Mouse (Mus musculus) CH12.LX (cell line): Measurements from ENCODE around the gene Lrp4. TPM values are rescaled to one million over a fixed set of nuclear protein-coding genes. Genes with fewer than 3 reads are reported as not detected.

Experiments used
- DNase-seq: peaks from one replicate; pipeline ENCODE4 v3.0.0-alpha.2; 2013; ENCODE audit errors: extremely low read depth
- H3K27ac ChIP-seq: 2 replicates; pipeline ENCODE4 v1.5.1; 2012; ENCODE audit warnings: low read depth, mild to moderate bottlenecking, control low read depth, moderate library complexity; ENCODE audit not compliant: insufficient read depth
- H3K27me3 ChIP-seq: replicated peaks from 2 replicates; pipeline ENCODE3; 2012; ENCODE audit warnings: inconsistent platforms
- H3K36me3 ChIP-seq, 2 experiments: replicated peaks in 1 of 2; 2 replicates each; pipeline versions ENCODE3 to v1.6.1; 2012; ENCODE audit warnings: inconsistent platforms in 1 of 2, low read length in 1 of 2, mild to moderate bottlenecking in 1 of 2, mixed read lengths in 1 of 2, moderate library complexity in 1 of 2; ENCODE audit not compliant: control insufficient read depth in 1 of 2, insufficient read depth in 1 of 2
- H3K4me1 ChIP-seq, 2 experiments: 2 replicates each; pipeline ENCODE4 v1.6.1; 2012; ENCODE audit warnings: inconsistent platforms in 1 of 2, moderate library complexity in 1 of 2; ENCODE audit not compliant: insufficient read depth in 2 of 2, control insufficient read depth in 1 of 2
- H3K4me2 ChIP-seq: 2 replicates; pipeline ENCODE4 v1.6.1; 2012; ENCODE audit warnings: low read depth, mild to moderate bottlenecking, control low read depth; ENCODE audit not compliant: poor library complexity, insufficient read depth, severe bottlenecking
- H3K4me3 ChIP-seq, 3 experiments: fragments of 150-350 bp in 1 of 3; sonication (generic) in 1 of 3; replicated peaks in 1 of 3; 2 replicates each; pipeline versions ENCODE3 to v1.5.1; 2011 to 2012; ENCODE audit warnings: low read depth in 2 of 3, low read length in 2 of 3, mild to moderate bottlenecking in 2 of 3, moderate library complexity in 2 of 3, control low read depth in 1 of 3, improper control_type of control experiment in 1 of 3, inconsistent platforms in 1 of 3, mixed read lengths in 1 of 3; ENCODE audit not compliant: poor library complexity in 1 of 3
- H3K79me2 ChIP-seq: replicated peaks from 2 replicates; pipeline ENCODE4 v1.6.1; 2012; ENCODE audit warnings: mild to moderate bottlenecking, moderate library complexity; ENCODE audit not compliant: control insufficient read depth, poor library complexity, insufficient read depth, severe bottlenecking; ENCODE audit errors: extremely low read depth
- H3K9ac ChIP-seq: 2 replicates; pipeline ENCODE4 v1.6.1; 2012; ENCODE audit warnings: low read depth, mild to moderate bottlenecking, control low read depth, moderate library complexity; ENCODE audit not compliant: insufficient read depth
- H3K9me3 ChIP-seq: replicated peaks from 2 replicates; pipeline ENCODE3; 2012; ENCODE audit warnings: low read length, inconsistent platforms, mixed read lengths
- BHLHE40 ChIP-seq: IDR thresholded peaks from 2 replicates; pipeline ENCODE4 v1.6.1; 2011; ENCODE audit warnings: mild to moderate bottlenecking, low read depth, low read length, improper control_type of control experiment
- CHD1 ChIP-seq: IDR thresholded peaks from 2 replicates; pipeline ENCODE4 v1.6.1; 2012; ENCODE audit warnings: low read depth, low read length, improper control_type of control experiment, inconsistent platforms
- E2F4 ChIP-seq: IDR thresholded peaks from 2 replicates; pipeline ENCODE4 v1.6.1; 2011; ENCODE audit warnings: low read depth, low read length, improper control_type of control experiment; ENCODE audit not compliant: insufficient replicate concordance
- EP300 ChIP-seq: IDR thresholded peaks from 2 replicates; pipeline ENCODE4 v1.6.1; 2011; ENCODE audit warnings: low read length, improper control_type of control experiment
- IRF4 ChIP-seq: IDR thresholded peaks from 2 replicates; pipeline ENCODE4 v1.6.1; 2014; ENCODE audit warnings: low read depth, mild to moderate bottlenecking, inconsistent platforms, low read length, improper control_type of control experiment
- JUN ChIP-seq: IDR thresholded peaks from 2 replicates; pipeline ENCODE4 v1.6.1; 2011; ENCODE audit warnings: low read depth, mild to moderate bottlenecking, low read length, improper control_type of control experiment, moderate library complexity; ENCODE audit not compliant: insufficient read depth
- JUND ChIP-seq: conservative IDR thresholded peaks from 2 replicates; pipeline ENCODE4 v1.6.1; 2011; ENCODE audit warnings: low read depth, low read length, improper control_type of control experiment
- MAFK ChIP-seq: IDR thresholded peaks from 2 replicates; pipeline ENCODE4 v1.6.1; 2011; ENCODE audit warnings: low read length, improper control_type of control experiment; ENCODE audit not compliant: insufficient replicate concordance
- MEF2A ChIP-seq: IDR thresholded peaks from 2 replicates; pipeline ENCODE4 v1.6.1; 2014; ENCODE audit warnings: low read depth, mild to moderate bottlenecking, inconsistent platforms, low read length, improper control_type of control experiment, borderline replicate concordance
- MXI1 ChIP-seq: IDR thresholded peaks from 2 replicates; pipeline ENCODE4 v1.6.1; 2011; ENCODE audit warnings: mild to moderate bottlenecking, low read depth, low read length, improper control_type of control experiment
- NELFE ChIP-seq: IDR thresholded peaks from 2 replicates; pipeline ENCODE4 v1.6.1; 2011; ENCODE audit warnings: low read depth, low read length, improper control_type of control experiment
- POLR2A ChIP-seq: IDR thresholded peaks from 2 replicates; pipeline ENCODE4 v1.6.1; 2011; ENCODE audit warnings: low read depth, mild to moderate bottlenecking, improper control_type of control experiment, low read length
- TBP ChIP-seq: conservative IDR thresholded peaks from 2 replicates; pipeline ENCODE4 v1.6.1; 2011; ENCODE audit warnings: low read depth, low read length, improper control_type of control experiment
- TCF12 ChIP-seq: IDR thresholded peaks from 2 replicates; pipeline ENCODE4 v1.6.1; 2014; ENCODE audit warnings: low read depth, mild to moderate bottlenecking, inconsistent platforms, low read length, improper control_type of control experiment
- ZC3H11A ChIP-seq: IDR thresholded peaks from 2 replicates; pipeline ENCODE4 v1.6.1; 2012; ENCODE audit warnings: low read depth, mild to moderate bottlenecking, inconsistent platforms, low read length, improper control_type of control experiment
- ZKSCAN1 ChIP-seq: IDR thresholded peaks from 2 replicates; pipeline ENCODE4 v1.6.1; 2012; ENCODE audit warnings: low read depth, inconsistent platforms, low read length, improper control_type of control experiment, borderline replicate concordance
- ZMIZ1 ChIP-seq: IDR thresholded peaks from 2 replicates; pipeline ENCODE4 v1.6.1; 2012; ENCODE audit warnings: low read depth, mild to moderate bottlenecking, inconsistent platforms, low read length, improper control_type of control experiment
- dilution Hi-C: fragments of 300-500 bp; cut with MboI; formaldehyde crosslinking; loops from 2 replicates; pipeline ENCODE4 v1.14.3; 2020; ENCODE audit warnings: low sequenced_read_pairs; ENCODE audit not compliant: extremely low pct_unique_long_range_greater_than_20kb, extremely low pct_ligation_motif_present
- in situ Hi-C: fragments of 300-500 bp; cut with MboI; formaldehyde crosslinking; loops from 3 replicates; pipeline ENCODE4 v1.14.3; 2019; ENCODE audit warnings: low sequenced_read_pairs, low pct_ligation_motif_present, low pct_unique_long_range_greater_than_20kb, mixed read lengths
- polyA plus RNA-seq: library from polyadenylated mRNA; unstranded; fragments of >175 nt; gene quantifications from 2 replicates; pipeline ENCODE4 v1.2.1, GENCODE M21; 2012; ENCODE audit warnings: low read depth; ENCODE audit not compliant: insufficient read length
- total RNA-seq, 2 experiments: library from RNA; depleted of rRNA; stranded (reverse); fragments of 300-350 nt in 1 of 2; fragments of >200 nt in 1 of 2; gene quantifications; 2 replicates each; pipeline ENCODE4 v1.2.3; 2012 to 2014

Gene Lrp4
- 2.5 and 5.9 TPM in 2 replicates for total RNA-seq (2012; rRNA removed)
- total RNA-seq (2014; rRNA removed): 0.78 and 0.91 TPM in 2 replicates
- polyA plus RNA-seq: 0.72 and 1.0 TPM in 2 replicates

GRCm38 (mm10) chr2:91457259-91457655 is at the start of gene Lrp4:
Gene Lrp4 (plus strand): TSS chr2:91457511.
- Histone ChIP-seq H3K4me3 (peak within 1 kb of the TSS; percentile 62 to 68 (median 65)), H3K4me2 (peak within 1 kb of the TSS; percentile 90), H3K36me3 (no peaks in the 10 kb centered on the region), H3K27me3 (peaks cover 51% of the 10 kb centered on the region), H3K4me1 (peaks cover 5 to 61% of the 10 kb centered on the region in 2 experiments), H3K79me2 (no peaks in the 10 kb centered on the region), H3K9ac (peak within 1 kb of the TSS; percentile 34; the same call in 1 of the 2 replicates), H3K9me3 (peaks cover 7% of the 10 kb centered on the region), H3K27ac (no peak within 1 kb of the TSS; the same call in 1 of the 2 replicates)
- no peak for TF ChIP-seq CHD1
- TF ChIP-seq POLR2A: peak; percentile 61; the same call in 1 of the 2 replicates
- in situ Hi-C loops (no loop called here), dilution Hi-C loops (no loop called here)
- DNase-seq: no peak

DNA sequence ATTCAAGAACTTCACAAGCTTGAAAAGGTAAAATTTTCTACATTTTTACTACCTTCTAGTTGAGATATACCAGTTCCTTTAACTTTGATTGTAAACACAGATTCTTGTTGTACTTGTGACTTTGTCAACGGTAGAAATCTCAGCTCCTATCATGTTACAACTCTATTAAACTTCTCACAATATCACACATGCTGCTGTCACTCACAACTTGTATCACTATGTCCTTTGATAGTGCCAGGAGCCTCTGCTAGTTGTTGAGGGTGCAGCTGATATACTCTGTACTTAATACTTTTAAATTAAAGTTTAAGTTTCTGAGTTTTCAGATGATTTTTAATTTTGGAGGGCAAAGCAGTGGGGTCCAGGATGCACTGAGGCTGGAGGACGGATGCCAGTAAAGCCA is 49.3 kb upstream of the Lrp4 start:
- TF ChIP-seq POLR2A (no peak), CHD1 (no peak), ZC3H11A (no peak), MEF2A (no peak), JUND (no peak), NELFE (no peak), EP300 (no peak), ZKSCAN1 (no peak), TCF12 (no peak), BHLHE40 (no peak), TBP (no peak), JUN (no peak), MAFK (no peak), IRF4 (no peak), E2F4 (no peak), MXI1 (no peak), ZMIZ1 (no peak)
- dilution Hi-C loops (no loop called here), in situ Hi-C loops (no loop called here)
- DNase-seq: no peak
- no peaks in the 10 kb centered on the region for H3K9me3 ChIP-seq
- H3K36me3 ChIP-seq: no peaks in the 10 kb centered on the region
- no peak overlapping the region for H3K4me2 ChIP-seq
- H3K4me3 ChIP-seq: no peak overlapping the region
- H3K4me1 ChIP-seq: peaks cover 3 to 15% of the 10 kb centered on the region in 2 experiments; a peak in 2 of 4 replicates
- no peak overlapping the region for H3K9ac ChIP-seq
- no peaks in the 10 kb centered on the region for H3K27me3 ChIP-seq
- no peak overlapping the region for H3K27ac ChIP-seq
- no peaks in the 10 kb centered on the region for H3K79me2 ChIP-seq
